In genomic region chr7:67426076-67426475, GRCm38 (mm10) we compare ENCODE assay signal across 21 mouse cellular contexts. TPM values are rescaled to one million over a fixed set of nuclear protein-coding genes. Genes with fewer than 3 reads are reported as not detected.
A peak's percentile ranks its signal among the peaks of the same experiment; 100 is the strongest.
DNase-seq lines count a peak whose midpoint lies in the region; ATAC-seq and TF ChIP-seq lines count a peak whose summit lies in the region.
"Had no signal": no experiment of that assay in that cellular context is flagged by ENCODE, and none has a peak within 500 bp of the region (broad histone marks: within the 10 kb centered on the region; RNA-seq: fewer than 3 reads in every experiment).

No protein-coding gene starts in this region.

- H3K4me1 ChIP-seq in liver, postnatal 0 days (ENCODE audit: insufficient read depth), result peaks cover 14% of the 10 kb centered on the region

- no peak overlapping the region for H3K4me2 ChIP-seq in liver, postnatal 0 days (ENCODE audit: low read depth, low read length)
- H3K4me2 ChIP-seq: embryonic facial prominence, embryonic 15.5 days; hindbrain, embryonic 14.5 days had no signal

- no peak for TF ChIP-seq EP300 in liver, postnatal 0 days (IDR thresholded peaks at IDR 0.05; ENCODE audit: low read depth)

- H3K9me3 ChIP-seq in liver, postnatal 0 days (ENCODE audit: low read length), result no peaks in the 10 kb centered on the region
- H3K9me3 ChIP-seq: embryonic facial prominence, embryonic 15.5 days; forebrain, embryonic 10.5 days had no signal

- ATAC-seq in liver, postnatal 0 days, result peak; percentile 35; the same call in 1 of the 2 replicates
- ATAC-seq in granulocyte monocyte progenitor cell, adult 5-6 weeks (replicated peaks; ENCODE audit: poor library complexity, severe bottlenecking), result peak; percentile 47
- ATAC-seq in monocyte, adult 5-6 weeks (replicated peaks; ENCODE audit: insufficient number of reproducible peaks, low FRiP score, low TSS enrichment, poor library complexity, severe bottlenecking), result peak; percentile 19
- ATAC-seq: forebrain, embryonic 14.5 days had no signal

- no peak overlapping the region for H3K9ac ChIP-seq in liver, postnatal 0 days (replicated peaks)
- H3K9ac ChIP-seq: embryonic facial prominence, embryonic 15.5 days; hindbrain, embryonic 14.5 days had no signal

- no peak for TF ChIP-seq CTCF in liver, postnatal 0 days (IDR thresholded peaks at IDR 0.05; ENCODE audit: low read depth)

- 0 out of 2 replicates have a peak overlapping the region, but pooled peaks have one; percentile 30 for H3K27ac ChIP-seq in liver, postnatal 0 days (ENCODE audit: low read depth)
- H3K27ac ChIP-seq: embryonic facial prominence, embryonic 15.5 days; gastrocnemius, adult 2 months; hindbrain, embryonic 14.5 days had no signal

- H3K27me3 ChIP-seq in liver, postnatal 0 days (ENCODE audit: insufficient read depth, low read length), result no peaks in the 10 kb centered on the region
- H3K27me3 ChIP-seq: embryonic facial prominence, embryonic 15.5 days had no signal

- no peaks in the 10 kb centered on the region for H3K36me3 ChIP-seq in liver, postnatal 0 days (replicated peaks; ENCODE audit: insufficient read depth, low read length)
- H3K36me3 ChIP-seq: embryonic facial prominence, embryonic 15.5 days; forebrain, embryonic 10.5 days had no signal

- no peak overlapping the region for H3K4me3 ChIP-seq in liver, postnatal 0 days (ENCODE audit: low read depth, low read length)
- H3K4me3 ChIP-seq: embryonic facial prominence, embryonic 15.5 days; erythroblast, embryonic 14.5 days; forebrain, embryonic 10.5 days; gastrocnemius, adult 2 months had no signal

- DNase-seq in liver, postnatal 0 days, result no peak
- DNase-seq in liver (no peak), 416B (ENCODE audit: low read depth) (peak; percentile 67)
- DNase-seq in left cerebral cortex, adult 9 months (ENCODE audit: low spot score in 2 of 2), result no peak
- DNase-seq in lung, postnatal 25 days (ENCODE audit: low spot score), result no peak
- no peak for DNase-seq in spleen, adult 12 weeks (ENCODE audit: low spot score)
- DNase-seq: adrenal gland, postnatal 25 days; cerebellum, adult 11 months; cerebellum, adult 8-10 months; cerebellum, postnatal 14 days; embryo, embryonic 11 days; gastrocnemius, adult 2 months; gastrocnemius, postnatal 25 days; heart, postnatal 14 days had no signal

RNA-seq across cellular contexts. Expression of gene Mef2a, which starts 53.4 kb away (rescaled TPM):
- 10.3 and 10.7 TPM in 2 replicates for polyA plus RNA-seq in liver, postnatal 0 days (2015; fragmentation: Nextera tagmentation; extraction: Ambion mirVana)
- total RNA-seq in granulocyte monocyte progenitor cell, adult 5-6 weeks (2014; fragmentation: Nextera tagmentation), result 28.6 and 31.9 TPM in 2 replicates
- 20.5 and 21.2 TPM in 2 replicates for total RNA-seq in granulocyte monocyte progenitor cell, adult 5-6 weeks (2017)
- 226 to 314 TPM (median 237 TPM) in 3 replicates for total RNA-seq in monocyte, adult 5-6 weeks (2017)
